Mouse (Mus musculus) left cerebral cortex, postnatal 10 days (tissue): ENCODE results near the gene Zfp747. TPM values are rescaled to one million over a fixed set of nuclear protein-coding genes. Genes with fewer than 3 reads are reported as not detected.
A peak's percentile ranks its signal among the peaks of the same experiment; 100 is the strongest.
"Not testable (repeated sequence)": the region's sequence is repeated elsewhere in the genome, so short reads cannot be mapped to it uniquely, and the experiment has no call there.

Source experiments
- DNase-seq, 2 experiments: peaks; one replicate each; pipeline ENCODE4 v3.0.0; 2021 to 2022; ENCODE audit warnings: low spot score in 2 of 2, mixed read lengths in 1 of 2; ENCODE audit errors: extremely low spot score in 1 of 2
- intact Hi-C: fragments of 180-260 bp; cut with DNase I; formaldehyde crosslinking; loops from one replicate; pipeline ENCODE4 v1.15.1; 2025
- total RNA-seq, 2 experiments: library from RNA; stranded (reverse); gene quantifications; 2 replicates each; pipeline ENCODE4 v1.2.3; 2021

Gene Zfp747
- total RNA-seq, 2 experiments from 2014 or later = 7.2 to 7.8 TPM

- intact Hi-C loops, DNase-seq: not testable (repeated sequence)
Measured at GRCm38 (mm10) chr7:127385560-127385959, 9.7 kb upstream of the Zfp747 start.

- intact Hi-C loops = no loop called here
- no peak for DNase-seq
Measured at GRCm38 (mm10) chr7:127378310-127378921, 2.6 kb upstream of the Zfp747 start.

- intact Hi-C loops = not testable (repeated sequence)
Measured at GRCm38 (mm10) chr7:127371870-127372269, 4.0 kb downstream of the Zfp747 start.

GRCm38 (mm10) chr7:127371213-127371612, 4.6 kb downstream of the Zfp747 start:
- intact Hi-C loops = no loop called here
- no peak for DNase-seq

More at GRCm38 (mm10) chr7:127371870-127372269, 4.0 kb downstream of the Zfp747 start:
- not testable (repeated sequence) for DNase-seq

- DNase-seq = no peak
- intact Hi-C loops = no loop called here
Measured at GRCm38 (mm10) chr7:127366249-127366648, 9.6 kb downstream of the Zfp747 start.

GRCm38 (mm10) chr7:127364166-127364565, 11.7 kb downstream of the Zfp747 start:
- intact Hi-C loops = loop anchor here (5.0 kb wide), 2 partner anchors 108 to 133 kb away; no protein-coding TSS in a partner anchor
- no peak for DNase-seq

- peak in 1 of 2 experiments; percentile 38 for DNase-seq
- intact Hi-C loops = loop anchor here (5.0 kb wide), 2 partner anchors 109 to 134 kb away; no protein-coding TSS in a partner anchor
Measured at GRCm38 (mm10) chr7:127363475-127363921, 12.4 kb downstream of the Zfp747 start.

- DNase-seq = not testable (repeated sequence)
- intact Hi-C loops = loop anchor here (5.0 kb wide), 2 partner anchors 110 to 135 kb away; no protein-coding TSS in a partner anchor
Measured at GRCm38 (mm10) chr7:127362418-127362817, 13.4 kb downstream of the Zfp747 start.

GRCm38 (mm10) chr7:127361449-127361848, 14.4 kb downstream of the Zfp747 start:
- intact Hi-C loops = loop anchor here (5.0 kb wide), 2 partner anchors 111 to 136 kb away; no protein-coding TSS in a partner anchor
- peak in 1 of 2 experiments; percentile 38 for DNase-seq

- intact Hi-C loops = loop anchor here (5.0 kb wide), 2 partner anchors 112 to 137 kb away; no protein-coding TSS in a partner anchor
Measured at GRCm38 (mm10) chr7:127360265-127360664, 15.6 kb downstream of the Zfp747 start.

GRCm38 (mm10) chr7:127358472-127358871, 17.4 kb downstream of the Zfp747 start:
- DNase-seq = no peak
- intact Hi-C loops = no loop called here

More at GRCm38 (mm10) chr7:127360265-127360664, 15.6 kb downstream of the Zfp747 start:
- DNase-seq = no peak

GRCm38 (mm10) chr7:127357871-127358270, 18.0 kb downstream of the Zfp747 start:
- intact Hi-C loops = no loop called here
- no peak for DNase-seq

GRCm38 (mm10) chr7:127355796-127356195, 20.1 kb downstream of the Zfp747 start:
- no peak for DNase-seq
- intact Hi-C loops = no loop called here

- intact Hi-C loops = no loop called here
- DNase-seq = no peak
Measured at GRCm38 (mm10) chr7:127351230-127352004, 24.4 kb downstream of the Zfp747 start.

GRCm38 (mm10) chr7:127346676-127347075, 29.2 kb downstream of the Zfp747 start:
- intact Hi-C loops = no loop called here
- no peak for DNase-seq

- intact Hi-C loops = no loop called here
- DNase-seq = peak; percentile 84 to 96
Measured at GRCm38 (mm10) chr7:127345512-127346325, 30.1 kb downstream of the Zfp747 start, which contains the start of gene Zfp768. Gene Zfp768, minus strand, starts transcription at chr7:127345589.

GRCm38 (mm10) chr7:127345092-127345491, 30.8 kb downstream of the Zfp747 start:
- intact Hi-C loops = no loop called here
- peak in 1 of 2 experiments; percentile 70 for DNase-seq

- intact Hi-C loops = loop anchor here (5.0 kb wide), 1 partner anchor 37 kb away; no protein-coding TSS in a partner anchor
- no peak for DNase-seq
Measured at GRCm38 (mm10) chr7:127344371-127344770, 31.5 kb downstream of the Zfp747 start.
